Mouse (Mus musculus) testis, adult 2 months (tissue): ENCODE data around the gene Sec24c.

Source experiments
- CTCF ChIP-seq: fragments of 200-500 bp; IDR thresholded peaks from 2 replicates; pipeline ENCODE4 v1.5.1; 2012; ENCODE audit warnings: low read depth, mild to moderate bottlenecking, inconsistent platforms, low read length, moderate library complexity; ENCODE audit not compliant: control insufficient read depth, insufficient read depth, insufficient replicate concordance
- POLR2A ChIP-seq: fragments of 200-500 bp; IDR thresholded peaks from 2 replicates; pipeline ENCODE4 v1.6.1; 2012; ENCODE audit warnings: low read depth, mild to moderate bottlenecking, inconsistent platforms, low read length, moderate library complexity; ENCODE audit not compliant: control insufficient read depth

GRCm38 (mm10) chr14:20681742-20682141 is 7.6 kb downstream of the Sec24c start:
- TF ChIP-seq CTCF, result no peak
- no peak for TF ChIP-seq POLR2A
